Mouse (Mus musculus) liver, embryonic 14.5 days (tissue): ENCODE data around the gene Trim37.

ENCODE experiments used
- CTCF ChIP-seq: IDR thresholded peaks from 2 replicates; pipeline ENCODE4 v1.5.1; 2016; ENCODE audit warnings: antibody characterized with exemption, low read depth, control low read depth
- EP300 ChIP-seq: IDR thresholded peaks from 2 replicates; pipeline ENCODE4 v1.6.1; 2016; ENCODE audit warnings: antibody characterized with exemption, low read depth

GRCm38 (mm10) chr11:87245171-87245840 lies 118.4 kb downstream of the Trim37 start:
- TF ChIP-seq EP300 (no peak), CTCF (no peak)
